Mouse (Mus musculus): ENCODE data around the gene Gm10375. TPM values are rescaled to one million over a fixed set of nuclear protein-coding genes. Genes with fewer than 3 reads are reported as not detected.

The Gm10375 gene
- not detected in 2 replicates for polyA plus RNA-seq (2015; fragmentation: Nextera tagmentation; extraction: Ambion mirVana)

GRCm38 (mm10) chr14:43607913-43608312 lies at the start of gene Gm10375:
Gm10375 (minus strand) TSS chr14:43608013.

DNA sequence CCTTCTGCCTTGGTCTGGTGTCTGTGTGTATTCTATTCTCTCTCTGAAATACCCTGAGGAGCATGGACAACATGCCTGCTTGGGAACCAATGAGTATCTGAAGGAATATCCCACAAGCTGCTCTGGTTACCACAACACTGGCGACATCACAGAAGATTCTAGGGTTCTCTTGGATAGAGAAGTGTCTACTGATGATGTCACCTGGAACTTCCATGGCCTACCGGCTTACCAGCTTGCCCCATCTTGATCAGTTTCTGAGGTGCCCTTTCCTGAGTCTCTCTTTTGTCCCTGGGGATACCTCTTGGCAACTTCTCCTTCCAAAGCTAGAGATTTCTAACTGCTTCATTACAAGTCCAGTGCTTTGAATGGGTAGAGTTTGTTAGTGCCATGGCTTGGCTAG lies 28.8 kb downstream of the Gm10375 start, which contains the start of gene Gm17654:
TSS of gene Gm17654 (minus strand) at position 101 of the 400 bp plus-strand sequence.

Other genes with a start within 250 kb of the Gm10375 start
- gene Gm8138, start 191.7 kb downstream of the Gm10375 start, polyA plus RNA-seq (2015; fragmentation: Nextera tagmentation; extraction: Ambion mirVana) = not detected in 2 replicates
- gene Gm5799, start 64.4 kb downstream of the Gm10375 start, polyA plus RNA-seq (2015; fragmentation: Nextera tagmentation; extraction: Ambion mirVana) = not detected in 2 replicates
- not detected in 2 replicates for gene Gm17654, start 28.9 kb downstream of the Gm10375 start, polyA plus RNA-seq (2015; fragmentation: Nextera tagmentation; extraction: Ambion mirVana)
- not detected in 2 replicates for gene Gm8165, start 69.2 kb upstream of the Gm10375 start, polyA plus RNA-seq (2015; fragmentation: Nextera tagmentation; extraction: Ambion mirVana)
- 0.72 and 1.2 TPM in 2 replicates for gene Gm7324, start 89.8 kb upstream of the Gm10375 start, polyA plus RNA-seq (2015; fragmentation: Nextera tagmentation; extraction: Ambion mirVana)
- not detected in 2 replicates for gene Gm16506, start 119.5 kb upstream of the Gm10375 start, polyA plus RNA-seq (2015; fragmentation: Nextera tagmentation; extraction: Ambion mirVana)
- gene Gm6526, start 139.9 kb upstream of the Gm10375 start, polyA plus RNA-seq (2015; fragmentation: Nextera tagmentation; extraction: Ambion mirVana) = not detected in 2 replicates
- not detected in 2 replicates for gene Gm8180, start 176.7 kb upstream of the Gm10375 start, polyA plus RNA-seq (2015; fragmentation: Nextera tagmentation; extraction: Ambion mirVana)